Mouse (Mus musculus) heart, embryonic 14.5 days (tissue): Measurements from ENCODE around the gene Cdh18. TPM values are rescaled to one million over a fixed set of nuclear protein-coding genes. Genes with fewer than 3 reads are reported as not detected.

Experiments used
- ATAC-seq: fragments of 200-750 bp; cut with Nextera tagmentation; 2 replicates; pipeline ENCODE4 v1.8.0; 2017; ENCODE audit warnings: low read depth, moderate TSS enrichment; ENCODE audit not compliant: insufficient number of reproducible peaks, insufficient read depth, low FRiP score
- H3K27ac ChIP-seq, 2 experiments: fragments of 200-500 bp in 1 of 2; fragments of 300-500 bp in 1 of 2; sonication (generic) in 1 of 2; replicated peaks in 1 of 2; 2 replicates each; pipeline ENCODE4 v1.5.1; 2012 to 2014; ENCODE audit warnings: low read depth in 2 of 2, low read length in 2 of 2, control low read depth in 1 of 2, mild to moderate bottlenecking in 1 of 2, mixed read lengths in 1 of 2; ENCODE audit not compliant: control insufficient read depth in 1 of 2, insufficient read depth in 1 of 2
- H3K27me3 ChIP-seq: fragments of 300-500 bp; sonication (generic); 2 replicates; pipeline ENCODE4 v1.6.1; 2014; ENCODE audit warnings: mild to moderate bottlenecking, low read length, control low read depth; ENCODE audit not compliant: control insufficient read depth, insufficient read depth
- H3K36me3 ChIP-seq: fragments of 300-500 bp; sonication (generic); 2 replicates; pipeline ENCODE4 v1.6.1; 2014; ENCODE audit warnings: mild to moderate bottlenecking, control low read depth, low read length, mixed read lengths; ENCODE audit not compliant: control insufficient read depth, insufficient read depth
- H3K4me1 ChIP-seq, 2 experiments: fragments of 200-500 bp in 1 of 2; fragments of 300-500 bp in 1 of 2; sonication (generic) in 1 of 2; 2 replicates each; pipeline ENCODE4 v1.6.1; 2012 to 2014; ENCODE audit warnings: low read length in 2 of 2, control low read depth in 1 of 2, mixed read lengths in 1 of 2; ENCODE audit not compliant: control insufficient read depth in 2 of 2, insufficient read depth in 2 of 2
- H3K4me2 ChIP-seq: fragments of 300-500 bp; sonication (generic); 2 replicates; pipeline ENCODE4 v1.6.1; 2014; ENCODE audit warnings: mild to moderate bottlenecking, low read length
- H3K4me3 ChIP-seq, 2 experiments: fragments of 200-500 bp in 1 of 2; fragments of 300-500 bp in 1 of 2; sonication (generic) in 1 of 2; 2 replicates each; pipeline ENCODE4 v1.5.1; 2012 to 2014; ENCODE audit warnings: low read length in 2 of 2, mild to moderate bottlenecking in 2 of 2, control low read depth in 1 of 2, low read depth in 1 of 2, moderate library complexity in 1 of 2; ENCODE audit not compliant: control insufficient read depth in 1 of 2, insufficient read depth in 1 of 2
- H3K9ac ChIP-seq: fragments of 300-500 bp; sonication (generic); 2 replicates; pipeline ENCODE4 v1.6.1; 2014; ENCODE audit warnings: mild to moderate bottlenecking, low read length
- H3K9me3 ChIP-seq: fragments of 300-500 bp; sonication (generic); 2 replicates; pipeline ENCODE4 v1.6.1; 2016; ENCODE audit warnings: low read length, control low read depth; ENCODE audit not compliant: control insufficient read depth
- whole genome bisulfite sequencing: fragments of 180-500 bp; shearing (Covaris S2); extraction: QIAGEN DNeasy Blood & Tissue Kit; methylation state at CpG from one replicate; pipeline ENCODE4 v1.1.7; 2014; 5-methylcytosine and 5-hydroxymethylcytosine counted together
- polyA plus RNA-seq: library from polyadenylated mRNA; unstranded; fragments of >200 nt; fragmentation: Nextera tagmentation; extraction: Ambion mirVana; gene quantifications from 2 replicates; pipeline ENCODE4 v1.2.1, GENCODE M21; 2014

Gene Cdh18
- polyA plus RNA-seq, 1 experiment from 2014 or later: 0.27 TPM

GRCm38 (mm10) chr15:22833127-22833526, 284.3 kb downstream of the Cdh18 start:
- Histone ChIP-seq H3K4me2 (no peak overlapping the region), H3K9ac (no peak overlapping the region), H3K27me3 (no peaks in the 10 kb centered on the region), H3K4me3 (no peak overlapping the region), H3K4me1 (no peaks in the 10 kb centered on the region), H3K36me3 (no peaks in the 10 kb centered on the region), H3K9me3 (no peaks in the 10 kb centered on the region), H3K27ac (no peak overlapping the region)
- ATAC-seq: no peak

DNA sequence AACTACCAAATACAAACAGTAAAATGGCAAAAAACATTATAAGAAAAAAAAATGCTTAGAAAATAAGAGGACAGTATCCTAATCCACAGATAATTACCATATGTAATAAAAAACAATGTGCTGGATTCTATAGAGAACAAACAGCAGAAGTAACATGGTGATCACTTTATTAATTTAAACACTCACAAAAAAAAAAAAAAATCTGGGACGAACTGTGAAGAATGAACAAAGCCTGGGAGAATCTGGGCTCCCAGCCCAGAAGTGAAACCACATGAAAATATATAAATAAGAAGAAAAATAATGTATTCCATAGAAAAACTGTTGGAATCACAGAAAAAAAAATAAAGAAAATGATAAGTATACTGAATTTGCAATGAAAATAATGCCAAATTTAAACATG, 288.4 kb downstream of the Cdh18 start:
- Histone ChIP-seq H3K9me3 (no peaks in the 10 kb centered on the region), H3K9ac (no peak overlapping the region), H3K4me2 (no peak overlapping the region), H3K36me3 (no peaks in the 10 kb centered on the region), H3K4me3 (no peak overlapping the region), H3K27ac (no peak overlapping the region), H3K27me3 (no peaks in the 10 kb centered on the region), H3K4me1 (no peaks in the 10 kb centered on the region)
- no peak for ATAC-seq
- WGBS: 63% methylated on average over 1 of the region's 1 CpGs

- Histone ChIP-seq H3K4me3 (no peak overlapping the region), H3K27ac (no peak overlapping the region), H3K36me3 (no peaks in the 10 kb centered on the region), H3K9me3 (no peaks in the 10 kb centered on the region), H3K9ac (no peak overlapping the region), H3K4me1 (no peaks in the 10 kb centered on the region), H3K27me3 (no peaks in the 10 kb centered on the region), H3K4me2 (no peak overlapping the region)
- ATAC-seq: no peak
These were observed 308.9 kb downstream of the Cdh18 start for GRCm38 (mm10) chr15:22857704-22858103.

GRCm38 (mm10) chr15:22870679-22871078, 321.9 kb downstream of the Cdh18 start:
- H3K36me3 ChIP-seq: no peaks in the 10 kb centered on the region
- H3K4me1 ChIP-seq: no peaks in the 10 kb centered on the region
- H3K9ac ChIP-seq: no peak overlapping the region
- no peak overlapping the region for H3K4me3 ChIP-seq
- H3K27me3 ChIP-seq: no peaks in the 10 kb centered on the region
- H3K4me2 ChIP-seq: no peak overlapping the region
- 66% methylated on average over 1 of the region's 1 CpGs for WGBS
- H3K9me3 ChIP-seq: no peaks in the 10 kb centered on the region
- no peak for ATAC-seq
- H3K27ac ChIP-seq: no peak overlapping the region

- Histone ChIP-seq H3K27me3 (no peaks in the 10 kb centered on the region), H3K4me3 (no peak overlapping the region), H3K27ac (no peak overlapping the region; a peak in 1 of 4 replicates), H3K4me2 (no peak overlapping the region), H3K36me3 (no peaks in the 10 kb centered on the region), H3K4me1 (no peaks in the 10 kb centered on the region), H3K9ac (no peak overlapping the region), H3K9me3 (no peaks in the 10 kb centered on the region)
- WGBS: 52% methylated on average over 4 of the region's 4 CpGs
- ATAC-seq: no peak
These were observed 348.9 kb downstream of the Cdh18 start for GRCm38 (mm10) chr15:22897724-22898123.

DNA sequence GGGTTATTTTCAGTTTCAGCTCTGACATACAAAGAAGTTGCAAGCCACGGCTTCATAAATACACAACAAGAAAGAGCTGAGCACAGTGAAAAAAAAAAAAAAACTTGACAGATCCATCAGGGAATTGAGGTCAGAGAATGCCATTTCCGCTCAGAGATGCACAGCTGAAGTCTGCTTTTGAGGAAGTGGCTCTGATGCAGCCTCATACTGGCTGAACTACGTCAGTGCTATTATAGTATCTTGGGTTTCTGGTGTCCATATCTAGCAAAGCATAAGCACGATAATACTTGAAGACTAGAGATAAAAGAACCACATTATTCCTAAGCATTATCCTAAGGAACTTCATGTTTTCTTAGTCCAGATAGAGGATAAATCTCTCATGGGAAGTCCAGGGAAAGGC, 349.4 kb downstream of the Cdh18 start:
- no peak overlapping the region for H3K4me2 ChIP-seq

GRCm38 (mm10) chr15:22914444-22914843, 365.6 kb downstream of the Cdh18 start:
- ATAC-seq: no peak
- Histone ChIP-seq H3K9me3 (no peaks in the 10 kb centered on the region), H3K4me3 (no peak overlapping the region), H3K4me2 (no peak overlapping the region), H3K27me3 (no peaks in the 10 kb centered on the region), H3K4me1 (no peaks in the 10 kb centered on the region), H3K36me3 (no peaks in the 10 kb centered on the region), H3K27ac (no peak overlapping the region), H3K9ac (no peak overlapping the region)

More for the DNA sequence above, 349.4 kb downstream of the Cdh18 start:
- H3K9ac ChIP-seq: no peak overlapping the region
- no peak for ATAC-seq
- H3K9me3 ChIP-seq: no peaks in the 10 kb centered on the region
- 56% methylated on average over 4 of the region's 4 CpGs for WGBS
- H3K4me1 ChIP-seq: no peaks in the 10 kb centered on the region
- H3K27me3 ChIP-seq: no peaks in the 10 kb centered on the region
- no peak overlapping the region for H3K4me3 ChIP-seq
- no peaks in the 10 kb centered on the region for H3K36me3 ChIP-seq
- H3K27ac ChIP-seq: no peak overlapping the region; a peak in 1 of 4 replicates

DNA sequence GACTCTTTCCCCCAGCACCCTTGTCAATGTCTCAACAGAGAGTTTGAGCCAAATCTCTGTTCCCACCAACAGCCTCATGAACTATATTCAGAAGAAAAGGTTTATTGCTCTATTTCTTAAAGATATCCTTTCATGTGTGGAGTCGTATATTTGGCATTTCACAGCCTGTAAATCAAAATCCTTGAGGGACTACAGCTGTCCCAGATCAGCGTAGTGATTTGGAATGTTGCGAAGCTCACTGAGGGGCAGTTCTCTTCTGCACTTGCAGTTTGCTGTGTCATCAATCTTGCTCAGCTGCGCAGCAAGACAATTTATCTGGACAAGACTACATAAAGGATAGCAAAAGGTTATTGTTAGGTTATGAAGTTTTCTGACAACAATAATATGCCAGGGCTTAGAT, 385.5 kb downstream of the Cdh18 start:
- Histone ChIP-seq H3K9me3 (no peaks in the 10 kb centered on the region), H3K36me3 (no peaks in the 10 kb centered on the region), H3K4me3 (no peak overlapping the region), H3K27me3 (no peaks in the 10 kb centered on the region), H3K4me2 (no peak overlapping the region), H3K27ac (no peak overlapping the region), H3K9ac (no peak overlapping the region), H3K4me1 (no peaks in the 10 kb centered on the region)
- 74% methylated on average over 4 of the region's 4 CpGs for WGBS
- ATAC-seq: no peak
